Mouse (Mus musculus) layer of hippocampus, postnatal 14 days (tissue): ENCODE data around the gene Ptprn2. TPM values are rescaled to one million over a fixed set of nuclear protein-coding genes. Genes with fewer than 3 reads are reported as not detected.

Source experiments
- DNase-seq, 2 experiments: peaks; one replicate each; pipeline ENCODE4 v3.0.0; 2021 to 2022; ENCODE audit warnings: low spot score in 2 of 2, mixed read lengths in 1 of 2
- total RNA-seq, 2 experiments: library from RNA; stranded (reverse); gene quantifications; 2 replicates each; pipeline ENCODE4 v1.2.3; 2021

Gene Ptprn2
- total RNA-seq, 2 experiments from 2014 or later, result 256 to 277 TPM

- DNase-seq, result peak; percentile 66 to 77
These were observed 621.7 kb downstream of the Ptprn2 start for GRCm38 (mm10) chr12:117107143-117107616.

- no peak for DNase-seq
These were observed 629.8 kb downstream of the Ptprn2 start for GRCm38 (mm10) chr12:117115254-117115865.

GRCm38 (mm10) chr12:117127078-117127477, 641.6 kb downstream of the Ptprn2 start:
- DNase-seq, result no peak

- no peak for DNase-seq
These were observed 642.0 kb downstream of the Ptprn2 start for GRCm38 (mm10) chr12:117127485-117127884.

GRCm38 (mm10) chr12:117132095-117132494, 646.6 kb downstream of the Ptprn2 start:
- DNase-seq, result no peak

- no peak for DNase-seq
These were observed 649.7 kb downstream of the Ptprn2 start for GRCm38 (mm10) chr12:117135205-117135604.

- DNase-seq, result no peak
These were observed 651.0 kb downstream of the Ptprn2 start for GRCm38 (mm10) chr12:117136472-117137010.

- DNase-seq, result no peak
These were observed 655.4 kb downstream of the Ptprn2 start for GRCm38 (mm10) chr12:117140901-117141300.

GRCm38 (mm10) chr12:117141394-117141793, 655.9 kb downstream of the Ptprn2 start:
- no peak for DNase-seq

- DNase-seq, result no peak
These were observed 663.7 kb downstream of the Ptprn2 start for GRCm38 (mm10) chr12:117149176-117149575.

- no peak for DNase-seq
These were observed 665.3 kb downstream of the Ptprn2 start for GRCm38 (mm10) chr12:117150611-117151395.

GRCm38 (mm10) chr12:117151611-117152010, 666.1 kb downstream of the Ptprn2 start:
- no peak for DNase-seq

- no peak for DNase-seq
These were observed 667.0 kb downstream of the Ptprn2 start for GRCm38 (mm10) chr12:117152366-117153165.

- no peak for DNase-seq
These were observed 667.6 kb downstream of the Ptprn2 start for GRCm38 (mm10) chr12:117153166-117153480.

GRCm38 (mm10) chr12:117153671-117154355, 668.3 kb downstream of the Ptprn2 start:
- DNase-seq, result peak; percentile 42 to 50

GRCm38 (mm10) chr12:117154356-117155243, 669.1 kb downstream of the Ptprn2 start:
- DNase-seq, result no peak

GRCm38 (mm10) chr12:117155307-117156220, 670.0 kb downstream of the Ptprn2 start:
- no peak for DNase-seq

- DNase-seq, result no peak
These were observed 670.7 kb downstream of the Ptprn2 start for GRCm38 (mm10) chr12:117156256-117156655.

- no peak for DNase-seq
These were observed 671.3 kb downstream of the Ptprn2 start for GRCm38 (mm10) chr12:117156786-117157185.
